ENCODE assay signal across 8 mouse cellular contexts in the genomic region with DNA sequence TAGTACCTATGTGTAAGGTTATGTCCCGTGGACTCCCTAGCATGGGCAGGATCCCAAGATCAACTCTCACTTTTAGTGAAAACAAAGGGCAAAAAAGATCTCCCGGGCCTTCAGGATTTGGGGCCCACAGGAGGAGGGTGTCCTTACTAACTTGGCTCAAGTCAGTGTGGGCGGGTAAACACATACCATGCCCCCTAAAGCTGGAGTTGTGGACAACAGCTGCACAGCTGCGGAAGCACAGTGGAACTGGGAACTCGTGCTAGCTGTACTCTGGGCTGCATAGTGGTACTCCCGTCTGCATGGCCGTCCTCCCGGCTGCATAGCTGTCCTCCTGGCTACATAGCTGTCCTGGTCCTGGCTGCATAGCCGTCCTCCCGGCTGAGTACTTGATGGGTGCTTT. TPM values are rescaled to one million over a fixed set of nuclear protein-coding genes. Genes with fewer than 3 reads are reported as not detected.
DNase-seq lines count a peak whose midpoint lies in the region; ATAC-seq lines count a peak whose summit lies in the region.

No protein-coding gene starts in this region.

- WGBS in lung, embryonic 15.5 days: 53% methylated on average over 10 of the region's 10 CpGs
- 62% methylated on average over 10 of the region's 10 CpGs for WGBS in forebrain, embryonic 10.5 days
- 56% methylated on average over 10 of the region's 10 CpGs for WGBS in intestine, embryonic 16.5 days
- 70% methylated on average over 10 of the region's 10 CpGs for WGBS in neural tube, embryonic 14.5 days

- intact Hi-C loops in left cerebral cortex, postnatal 25 days (cut with DNase I): no loop called here

- peak overlapping the region; percentile 53; the same call in 1 of the 2 replicates for H3K4me2 ChIP-seq in lung, embryonic 15.5 days
- H3K4me2 ChIP-seq in intestine, embryonic 16.5 days (ENCODE audit: low read depth, low read length): peak overlapping the region; percentile 66; the same call in 1 of the 2 replicates
- no peak overlapping the region for H3K4me2 ChIP-seq in neural tube, embryonic 14.5 days (ENCODE audit: low read depth, low read length)

- H3K4me3 ChIP-seq in lung, embryonic 15.5 days: no peak overlapping the region
- peak overlapping the region; percentile 47 for H3K4me3 ChIP-seq in forebrain, embryonic 10.5 days
- no peak overlapping the region for H3K4me3 ChIP-seq in intestine, embryonic 16.5 days (ENCODE audit: low read length)
- H3K4me3 ChIP-seq in neural tube, embryonic 14.5 days (ENCODE audit: low read depth, low read length): no peak overlapping the region

- 0 out of 2 replicates have a peak overlapping the region, but pooled peaks have one; percentile 4 for H3K9ac ChIP-seq in lung, embryonic 15.5 days
- peak overlapping the region; percentile 15; the same call in 1 of the 2 replicates for H3K9ac ChIP-seq in intestine, embryonic 16.5 days (ENCODE audit: low read depth, low read length)
- H3K9ac ChIP-seq in neural tube, embryonic 14.5 days (replicated peaks; ENCODE audit: low read depth, low read length): no peak overlapping the region

- H3K9me3 ChIP-seq in lung, embryonic 15.5 days: no peaks in the 10 kb centered on the region
- H3K9me3 ChIP-seq in forebrain, embryonic 10.5 days: no peaks in the 10 kb centered on the region
- H3K9me3 ChIP-seq in intestine, embryonic 16.5 days (ENCODE audit: control insufficient read depth, low read length): no peaks in the 10 kb centered on the region
- H3K9me3 ChIP-seq in neural tube, embryonic 14.5 days (ENCODE audit: control insufficient read depth, low read length): no peaks in the 10 kb centered on the region

- H3K36me3 ChIP-seq in lung, embryonic 15.5 days: no peaks in the 10 kb centered on the region
- no peaks in the 10 kb centered on the region for H3K36me3 ChIP-seq in forebrain, embryonic 10.5 days (replicated peaks)
- H3K36me3 ChIP-seq in intestine, embryonic 16.5 days (ENCODE audit: control insufficient read depth, insufficient read depth, low read length): no peaks in the 10 kb centered on the region
- no peaks in the 10 kb centered on the region for H3K36me3 ChIP-seq in neural tube, embryonic 14.5 days (ENCODE audit: control insufficient read depth, insufficient read depth, low read length)

- peak; percentile 24; the same call in 1 of the 2 replicates for ATAC-seq in lung, embryonic 15.5 days (ENCODE audit: borderline replicate concordance, extremely low read depth, low FRiP score, low TSS enrichment)
- peak; percentile 33 for ATAC-seq in intestine, embryonic 16.5 days
- ATAC-seq in neural tube, embryonic 14.5 days (ENCODE audit: low read depth): no peak
- no peak for ATAC-seq in activated CD4-positive, CD25-positive, alpha-beta regulatory T cell, adult 4 months

- no peak for DNase-seq in lung, postnatal 25 days (ENCODE audit: low spot score)
- no peak for DNase-seq in forebrain, embryonic 10.5 days (ENCODE audit: extremely low spot score, low spot score)
- DNase-seq in left cerebral cortex, postnatal 25 days (ENCODE audit: low spot score in 2 of 2): no peak
- DNase-seq in cerebellum, adult 8-10 months: no peak

- peaks cover 39% of the 10 kb centered on the region for H3K27me3 ChIP-seq in lung, embryonic 15.5 days
- H3K27me3 ChIP-seq in forebrain, embryonic 10.5 days (ENCODE audit: poor library complexity, severe bottlenecking): peaks cover 72% of the 10 kb centered on the region
- peaks cover 6% of the 10 kb centered on the region; the same call in 1 of the 2 replicates for H3K27me3 ChIP-seq in intestine, embryonic 16.5 days (replicated peaks; ENCODE audit: control insufficient read depth, insufficient read depth, low read length)
- H3K27me3 ChIP-seq in neural tube, embryonic 14.5 days (ENCODE audit: control insufficient read depth, insufficient read depth, low read length): peaks cover 4% of the 10 kb centered on the region; the same call in 1 of the 2 replicates

- peaks cover 61% of the 10 kb centered on the region for H3K4me1 ChIP-seq in lung, embryonic 15.5 days
- peaks cover 68% of the 10 kb centered on the region for H3K4me1 ChIP-seq in forebrain, embryonic 10.5 days
- H3K4me1 ChIP-seq in intestine, embryonic 16.5 days (ENCODE audit: control insufficient read depth, insufficient read depth, low read length): peaks cover 37% of the 10 kb centered on the region
- peaks cover 40% of the 10 kb centered on the region for H3K4me1 ChIP-seq in neural tube, embryonic 14.5 days (ENCODE audit: control insufficient read depth, insufficient read depth, low read length)

- H3K27ac ChIP-seq in lung, embryonic 15.5 days: peak overlapping the region; percentile 83
- peak overlapping the region; percentile 90 for H3K27ac ChIP-seq in forebrain, embryonic 10.5 days
- peak overlapping the region; percentile 87 for H3K27ac ChIP-seq in intestine, embryonic 16.5 days (ENCODE audit: low read length)
- H3K27ac ChIP-seq in neural tube, embryonic 14.5 days (ENCODE audit: low read depth, low read length): peak overlapping the region; percentile 48; the same call in 1 of the 2 replicates

RNA-seq across cellular contexts. Expression of a gene that starts 4.1 kb away (rescaled TPM):
- polyA plus RNA-seq in lung, embryonic 15.5 days (2015; fragmentation: Nextera tagmentation; extraction: Ambion mirVana): 11.2 and 11.9 TPM in 2 replicates
- polyA plus RNA-seq in forebrain, embryonic 10.5 days (2016; fragmentation: Nextera tagmentation; extraction: Ambion mirVana): 2.5 and 2.9 TPM in 2 replicates
- 12.3 and 14.4 TPM in 2 replicates for polyA plus RNA-seq in intestine, embryonic 16.5 days (2015; fragmentation: Nextera tagmentation; extraction: Ambion mirVana)
- 23.7 and 29.1 TPM in 2 replicates for polyA plus RNA-seq in neural tube, embryonic 14.5 days (2014; fragmentation: Nextera tagmentation; extraction: Ambion mirVana)
- not detected for polyA plus RNA-seq in activated CD4-positive, CD25-positive, alpha-beta regulatory T cell, adult 4 months (2017; shearing (Covaris generic))
- total RNA-seq in left cerebral cortex, postnatal 25 days (2021): 10 to 100 TPM; 39.9 TPM

RNA-seq across cellular contexts. Expression of a gene that starts 4.9 kb away (rescaled TPM):
- polyA plus RNA-seq in lung, embryonic 15.5 days (2015; fragmentation: Nextera tagmentation; extraction: Ambion mirVana): 1.8 and 3.2 TPM in 2 replicates
- 0.62 and 1.1 TPM in 2 replicates for polyA plus RNA-seq in forebrain, embryonic 10.5 days (2016; fragmentation: Nextera tagmentation; extraction: Ambion mirVana)
- polyA plus RNA-seq in intestine, embryonic 16.5 days (2015; fragmentation: Nextera tagmentation; extraction: Ambion mirVana): 1.4 and 1.9 TPM in 2 replicates
- 2.7 and 3.1 TPM in 2 replicates for polyA plus RNA-seq in neural tube, embryonic 14.5 days (2014; fragmentation: Nextera tagmentation; extraction: Ambion mirVana)
- not detected for polyA plus RNA-seq in activated CD4-positive, CD25-positive, alpha-beta regulatory T cell, adult 4 months (2017; shearing (Covaris generic))
- total RNA-seq in left cerebral cortex, postnatal 25 days (2021): 1 to 10 TPM; 4.6 to 6.7 TPM

RNA-seq across cellular contexts. Expression of a gene that starts 31.4 kb away (rescaled TPM):
- polyA plus RNA-seq in lung, embryonic 15.5 days (2015; fragmentation: Nextera tagmentation; extraction: Ambion mirVana): 12.5 and 13.5 TPM in 2 replicates
- 3.5 and 4.0 TPM in 2 replicates for polyA plus RNA-seq in forebrain, embryonic 10.5 days (2016; fragmentation: Nextera tagmentation; extraction: Ambion mirVana)
- polyA plus RNA-seq in intestine, embryonic 16.5 days (2015; fragmentation: Nextera tagmentation; extraction: Ambion mirVana): 10.8 and 11.9 TPM in 2 replicates
- 0.52 and 1.1 TPM in 2 replicates for polyA plus RNA-seq in neural tube, embryonic 14.5 days (2014; fragmentation: Nextera tagmentation; extraction: Ambion mirVana)
- polyA plus RNA-seq in activated CD4-positive, CD25-positive, alpha-beta regulatory T cell, adult 4 months (2017; shearing (Covaris generic)): 1 to 10 TPM; 4.9 to 5.0 TPM
- total RNA-seq in left cerebral cortex, postnatal 25 days (2021): 1 to 10 TPM; 1.3 to 1.4 TPM

Comparison
In these comparisons a context has a peak if more than half of its experiments do, and no peak if none do; other contexts are left out.
1. ATAC-seq: peak in lung, embryonic 15.5 days (single experiment) and intestine, embryonic 16.5 days (single experiment); none in neural tube, embryonic 14.5 days (single experiment) and activated CD4-positive, CD25-positive, alpha-beta regulatory T cell, adult 4 months (single experiment).
2. Peak in every context shown above with its lines, with median percentiles within 50 percentile points of each other: H3K27ac ChIP-seq.